Mouse (Mus musculus): ENCODE data around the gene Appl1.

GRCm38 (mm10) chr14:26991622-26992021, 20.6 kb upstream of the Appl1 start:
- no peak for TF ChIP-seq CTCF (conservative IDR thresholded peaks at IDR 0.05; ENCODE audit: low read length)
- TF ChIP-seq NANOG (IDR thresholded peaks at IDR 0.05; ENCODE audit: borderline replicate concordance, low read length), result no peak

All from E14TG2a.4 (cell line).